Mouse (Mus musculus): ENCODE measurements around the gene B4galt1. TPM values are rescaled to one million over a fixed set of nuclear protein-coding genes. Genes with fewer than 3 reads are reported as not detected.

B4galt1 gene
- polyA plus RNA-seq, 1 experiment from 2014 or later, result 8.8 TPM

- ATAC-seq (ENCODE audit: low FRiP score), result no peak
- no peak overlapping the region for H3K9ac ChIP-seq (replicated peaks)
- H3K36me3 ChIP-seq, result peaks cover 4% of the 10 kb centered on the region; the same call in 1 of the 2 replicates
- no peak overlapping the region for H3K4me3 ChIP-seq (replicated peaks)
- no peak overlapping the region for H3K27ac ChIP-seq (replicated peaks)
- H3K4me2 ChIP-seq, result no peak overlapping the region
- 88% methylated on average over 7 of the region's 7 CpGs for WGBS
- no peaks in the 10 kb centered on the region for H3K4me1 ChIP-seq
- H3K9me3 ChIP-seq (replicated peaks), result no peaks in the 10 kb centered on the region
- no peaks in the 10 kb centered on the region for H3K27me3 ChIP-seq (replicated peaks)
Measured at GRCm38 (mm10) chr4:40824505-40824904, 29.3 kb downstream of the B4galt1 start.

- WGBS, result 77% methylated on average over 8 of the region's 8 CpGs
- no peak overlapping the region for H3K4me2 ChIP-seq
Measured at GRCm38 (mm10) chr4:40823664-40824063, 30.1 kb downstream of the B4galt1 start.

GRCm38 (mm10) chr4:40823151-40823550 lies 30.7 kb downstream of the B4galt1 start:
- no peak overlapping the region for H3K9ac ChIP-seq (replicated peaks)
- H3K4me3 ChIP-seq (replicated peaks), result no peak overlapping the region
- H3K9me3 ChIP-seq (replicated peaks), result no peaks in the 10 kb centered on the region
- WGBS, result 92% methylated on average over 14 of the region's 14 CpGs
- H3K27ac ChIP-seq (replicated peaks), result no peak overlapping the region
- H3K36me3 ChIP-seq, result peaks cover 4% of the 10 kb centered on the region; the same call in 1 of the 2 replicates
- no peaks in the 10 kb centered on the region for H3K27me3 ChIP-seq (replicated peaks)
- H3K4me2 ChIP-seq, result no peak overlapping the region
- H3K4me1 ChIP-seq, result no peaks in the 10 kb centered on the region
- ATAC-seq (ENCODE audit: low FRiP score), result no peak

More at GRCm38 (mm10) chr4:40823664-40824063, 30.1 kb downstream of the B4galt1 start:
- H3K4me3 ChIP-seq (replicated peaks), result no peak overlapping the region
- H3K27ac ChIP-seq (replicated peaks), result no peak overlapping the region
- H3K9ac ChIP-seq (replicated peaks), result no peak overlapping the region
- H3K27me3 ChIP-seq (replicated peaks), result no peaks in the 10 kb centered on the region
- no peaks in the 10 kb centered on the region for H3K9me3 ChIP-seq (replicated peaks)
- no peak for ATAC-seq (ENCODE audit: low FRiP score)
- peaks cover 4% of the 10 kb centered on the region; the same call in 1 of the 2 replicates for H3K36me3 ChIP-seq
- no peaks in the 10 kb centered on the region for H3K4me1 ChIP-seq

- H3K9ac ChIP-seq (replicated peaks), result no peak overlapping the region
- no peak for ATAC-seq (ENCODE audit: low FRiP score)
- no peak overlapping the region for H3K4me2 ChIP-seq
- H3K36me3 ChIP-seq, result peaks cover 9% of the 10 kb centered on the region
- no peak overlapping the region for H3K27ac ChIP-seq (replicated peaks)
- 90% methylated on average over 8 of the region's 8 CpGs for WGBS
- H3K4me1 ChIP-seq, result no peaks in the 10 kb centered on the region
- H3K4me3 ChIP-seq (replicated peaks), result no peak overlapping the region
- no peaks in the 10 kb centered on the region for H3K27me3 ChIP-seq (replicated peaks)
- H3K9me3 ChIP-seq (replicated peaks), result no peaks in the 10 kb centered on the region
Measured at GRCm38 (mm10) chr4:40821303-40822023, 32.3 kb downstream of the B4galt1 start.

GRCm38 (mm10) chr4:40820903-40821302 lies 32.9 kb downstream of the B4galt1 start:
- WGBS, result 91% methylated on average over 1 of the region's 1 CpGs
- ATAC-seq (ENCODE audit: low FRiP score), result no peak
- H3K9ac ChIP-seq (replicated peaks), result no peak overlapping the region

GRCm38 (mm10) chr4:40820024-40820423 lies 33.8 kb downstream of the B4galt1 start:
- peaks cover 9% of the 10 kb centered on the region for H3K36me3 ChIP-seq
- 90% methylated on average over 4 of the region's 4 CpGs for WGBS
- no peak overlapping the region for H3K4me3 ChIP-seq (replicated peaks)
- no peaks in the 10 kb centered on the region for H3K4me1 ChIP-seq
- H3K27me3 ChIP-seq (replicated peaks), result no peaks in the 10 kb centered on the region
- H3K9ac ChIP-seq (replicated peaks), result no peak overlapping the region
- no peak overlapping the region for H3K4me2 ChIP-seq
- no peaks in the 10 kb centered on the region for H3K9me3 ChIP-seq (replicated peaks)
- no peak overlapping the region for H3K27ac ChIP-seq (replicated peaks)
- ATAC-seq (ENCODE audit: low FRiP score), result no peak

More at GRCm38 (mm10) chr4:40820903-40821302, 32.9 kb downstream of the B4galt1 start:
- no peaks in the 10 kb centered on the region for H3K9me3 ChIP-seq (replicated peaks)
- no peaks in the 10 kb centered on the region for H3K27me3 ChIP-seq (replicated peaks)
- no peak overlapping the region for H3K4me3 ChIP-seq (replicated peaks)
- peaks cover 9% of the 10 kb centered on the region for H3K36me3 ChIP-seq
- no peak overlapping the region for H3K4me2 ChIP-seq
- H3K4me1 ChIP-seq, result no peaks in the 10 kb centered on the region
- no peak overlapping the region for H3K27ac ChIP-seq (replicated peaks)

- no peak overlapping the region for H3K4me3 ChIP-seq (replicated peaks)
- ATAC-seq (ENCODE audit: low FRiP score), result no peak
- no peak overlapping the region for H3K9ac ChIP-seq (replicated peaks)
- H3K9me3 ChIP-seq (replicated peaks), result no peaks in the 10 kb centered on the region
- peaks cover 11% of the 10 kb centered on the region for H3K36me3 ChIP-seq
- no peak overlapping the region for H3K4me2 ChIP-seq
- no peak overlapping the region for H3K27ac ChIP-seq (replicated peaks)
- no peaks in the 10 kb centered on the region for H3K27me3 ChIP-seq (replicated peaks)
- H3K4me1 ChIP-seq, result no peaks in the 10 kb centered on the region
- WGBS, result 95% methylated on average over 6 of the region's 6 CpGs
Measured at GRCm38 (mm10) chr4:40819151-40819550, 34.7 kb downstream of the B4galt1 start.

GRCm38 (mm10) chr4:40818421-40818820 lies 35.4 kb downstream of the B4galt1 start:
- no peak for ATAC-seq (ENCODE audit: low FRiP score)
- 87% methylated on average over 6 of the region's 6 CpGs for WGBS

GRCm38 (mm10) chr4:40817936-40818335 lies 35.9 kb downstream of the B4galt1 start:
- no peak for ATAC-seq (ENCODE audit: low FRiP score)
- Histone ChIP-seq H3K4me1 (no peaks in the 10 kb centered on the region), H3K9ac (replicated peaks) (no peak overlapping the region), H3K36me3 (peaks cover 14% of the 10 kb centered on the region), H3K4me3 (replicated peaks) (no peak overlapping the region), H3K4me2 (no peak overlapping the region), H3K27ac (replicated peaks) (no peak overlapping the region), H3K27me3 (replicated peaks) (no peaks in the 10 kb centered on the region), H3K9me3 (replicated peaks) (no peaks in the 10 kb centered on the region)
- 91% methylated on average over 12 of the region's 12 CpGs for WGBS

More at GRCm38 (mm10) chr4:40818421-40818820, 35.4 kb downstream of the B4galt1 start:
- Histone ChIP-seq H3K36me3 (peaks cover 18% of the 10 kb centered on the region), H3K9me3 (replicated peaks) (no peaks in the 10 kb centered on the region), H3K4me3 (replicated peaks) (no peak overlapping the region), H3K9ac (replicated peaks) (no peak overlapping the region), H3K4me1 (no peaks in the 10 kb centered on the region), H3K27ac (replicated peaks) (no peak overlapping the region), H3K27me3 (replicated peaks) (no peaks in the 10 kb centered on the region), H3K4me2 (no peak overlapping the region)

GRCm38 (mm10) chr4:40815775-40816372 lies 37.9 kb downstream of the B4galt1 start:
- Histone ChIP-seq H3K9me3 (replicated peaks) (no peaks in the 10 kb centered on the region), H3K27me3 (replicated peaks) (no peaks in the 10 kb centered on the region), H3K9ac (replicated peaks) (no peak overlapping the region), H3K4me3 (replicated peaks) (no peak overlapping the region), H3K4me1 (no peaks in the 10 kb centered on the region), H3K27ac (replicated peaks) (no peak overlapping the region), H3K4me2 (no peak overlapping the region), H3K36me3 (peaks cover 22% of the 10 kb centered on the region)
- 68% methylated on average over 12 of the region's 12 CpGs for WGBS
- no peak for ATAC-seq (ENCODE audit: low FRiP score)

GRCm38 (mm10) chr4:40815120-40815519 lies 38.7 kb downstream of the B4galt1 start:
- Histone ChIP-seq H3K27ac (replicated peaks) (no peak overlapping the region), H3K4me2 (no peak overlapping the region), H3K4me1 (no peaks in the 10 kb centered on the region), H3K27me3 (replicated peaks) (no peaks in the 10 kb centered on the region), H3K9me3 (replicated peaks) (no peaks in the 10 kb centered on the region), H3K9ac (replicated peaks) (no peak overlapping the region), H3K36me3 (peaks cover 22% of the 10 kb centered on the region), H3K4me3 (replicated peaks) (no peak overlapping the region)
- WGBS, result 95% methylated on average over 3 of the region's 3 CpGs
- no peak for ATAC-seq (ENCODE audit: low FRiP score)

GRCm38 (mm10) chr4:40814359-40814758 lies 39.4 kb downstream of the B4galt1 start:
- Histone ChIP-seq H3K27ac (replicated peaks) (no peak overlapping the region), H3K36me3 (peaks cover 23% of the 10 kb centered on the region), H3K4me3 (replicated peaks) (no peak overlapping the region), H3K4me1 (no peaks in the 10 kb centered on the region), H3K9me3 (replicated peaks) (no peaks in the 10 kb centered on the region), H3K4me2 (no peak overlapping the region), H3K27me3 (replicated peaks) (no peaks in the 10 kb centered on the region), H3K9ac (replicated peaks) (no peak overlapping the region)
- no peak for ATAC-seq (ENCODE audit: low FRiP score)
- 93% methylated on average over 6 of the region's 6 CpGs for WGBS

Measured in neural tube, embryonic 15.5 days (tissue).